Mouse (Mus musculus) retina, adult 2 months (tissue): Measurements from ENCODE around the gene Rere.

ENCODE experiments used
- DNase-seq: peaks from one replicate; pipeline ENCODE4 v3.0.0-alpha.2; 2012; ENCODE audit warnings: low read depth, low spot score

Gene Rere

DNA sequence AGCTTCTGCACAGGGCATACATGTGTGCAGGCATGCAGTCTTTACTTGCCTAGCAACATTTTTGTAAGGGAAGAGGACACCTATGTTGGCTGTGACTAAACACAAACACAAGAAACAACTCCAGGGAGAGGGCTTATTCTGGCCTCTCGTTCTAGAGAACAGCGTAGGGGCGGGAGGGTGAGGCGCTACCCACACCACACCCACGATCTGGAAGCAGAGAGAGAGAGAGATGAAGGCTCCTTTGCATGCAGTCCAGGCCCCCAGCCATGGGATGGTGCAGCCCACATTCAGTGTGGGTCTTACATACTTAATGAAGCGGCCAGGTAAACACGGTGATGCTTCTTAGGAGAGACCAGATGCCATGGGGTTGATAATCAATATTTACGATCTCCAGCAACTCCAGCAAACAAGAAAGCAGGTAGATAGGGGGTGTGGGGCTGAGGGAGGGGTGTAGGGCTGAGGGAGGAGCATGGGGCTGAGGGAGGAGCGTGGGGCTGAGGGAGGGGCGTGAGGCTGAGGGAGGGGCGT lies 371.7 kb downstream of the Rere start:
- no peak for DNase-seq

DNA sequence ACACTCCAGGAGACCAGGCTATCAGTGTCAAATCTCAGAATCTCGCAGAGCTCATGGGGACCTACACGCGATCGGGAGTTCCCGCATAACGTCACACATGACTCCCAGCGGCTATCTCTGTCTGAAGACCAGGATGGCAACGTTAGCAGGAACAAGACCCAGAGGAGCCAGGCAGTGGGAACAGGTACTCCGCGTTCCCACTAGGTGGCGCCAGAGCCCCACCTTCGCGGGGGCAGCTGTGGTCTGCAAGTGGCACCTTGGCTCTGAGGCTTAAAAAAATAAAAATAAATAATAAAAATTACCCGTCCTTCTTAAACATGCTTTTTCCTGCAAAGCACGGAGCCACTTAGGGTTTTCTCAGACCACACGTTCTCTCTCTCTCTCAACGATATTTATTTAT lies 374.5 kb downstream of the Rere start:
- peak; percentile 50 for DNase-seq

DNA sequence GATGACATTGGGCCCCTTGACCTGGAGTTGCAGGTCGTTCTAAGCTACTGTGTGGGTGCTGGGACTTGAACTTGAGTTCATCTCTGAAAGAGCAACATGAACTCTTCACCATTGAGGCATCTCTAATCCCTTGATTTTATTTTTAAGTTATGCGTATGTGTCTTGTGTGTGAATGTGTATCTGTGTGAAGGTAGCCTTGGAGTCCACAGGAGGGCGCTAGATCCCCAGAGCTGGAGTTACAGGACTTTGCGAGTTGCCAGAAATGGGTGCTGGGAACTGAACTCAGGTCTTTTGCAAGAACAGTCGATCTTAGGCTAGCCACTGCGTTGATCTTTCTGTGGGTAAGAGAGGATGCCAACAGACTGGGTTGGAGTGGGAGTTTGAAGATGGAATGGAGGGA lies 375.1 kb downstream of the Rere start:
- no peak for DNase-seq

DNA sequence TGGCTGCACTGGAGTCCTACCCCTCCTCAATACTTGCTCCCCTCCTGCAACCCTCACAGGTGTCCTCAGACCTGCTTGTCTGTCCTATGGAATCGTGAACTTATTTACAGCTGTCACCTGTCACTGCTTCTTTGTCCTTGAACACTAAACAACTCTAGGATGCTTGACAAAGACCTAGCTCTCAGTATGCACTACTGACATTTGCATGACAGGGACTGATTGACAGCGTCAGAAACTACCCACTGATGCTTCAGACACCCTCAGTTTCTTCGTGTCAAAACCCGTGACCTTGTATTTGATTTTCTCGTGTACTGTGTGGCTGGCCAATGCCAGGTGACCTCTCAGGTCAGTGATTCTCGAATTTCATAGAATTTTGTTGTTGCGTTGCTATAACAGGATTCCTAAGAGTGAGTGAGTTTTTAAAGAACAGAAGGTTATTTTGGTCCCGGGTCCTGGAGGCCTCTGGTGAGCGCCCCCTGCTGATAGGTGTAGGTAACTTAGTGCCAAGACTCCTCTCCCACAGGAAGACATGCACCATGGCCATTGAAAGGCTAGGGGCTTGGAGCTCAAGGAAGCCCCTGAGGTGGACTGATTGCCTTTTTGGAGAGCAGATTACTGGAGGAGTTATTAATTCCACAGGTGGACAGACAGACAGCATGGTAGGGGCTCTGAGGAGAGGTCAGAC lies 378.6 kb downstream of the Rere start:
- no peak for DNase-seq

DNA sequence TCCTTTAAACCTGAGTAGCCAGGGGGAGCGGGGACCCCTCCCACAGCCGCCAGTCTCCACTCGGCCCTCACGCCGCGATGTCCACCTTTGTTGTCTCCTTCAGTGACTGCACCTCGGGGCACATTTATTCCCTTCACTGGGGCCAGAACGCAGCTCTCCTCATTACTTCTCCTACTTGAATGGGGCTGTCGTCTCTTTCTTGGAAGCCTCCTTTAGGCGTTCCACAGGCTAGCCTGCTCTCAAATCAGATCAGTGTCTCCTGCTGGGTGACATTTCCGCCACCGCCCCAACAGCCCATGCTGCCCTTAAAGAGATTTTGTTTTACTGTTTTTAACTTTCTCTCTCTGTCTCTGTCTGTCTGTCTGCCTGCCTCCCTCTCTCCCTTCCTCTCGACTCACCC lies 380.4 kb downstream of the Rere start:
- DNase-seq, result no peak

DNA sequence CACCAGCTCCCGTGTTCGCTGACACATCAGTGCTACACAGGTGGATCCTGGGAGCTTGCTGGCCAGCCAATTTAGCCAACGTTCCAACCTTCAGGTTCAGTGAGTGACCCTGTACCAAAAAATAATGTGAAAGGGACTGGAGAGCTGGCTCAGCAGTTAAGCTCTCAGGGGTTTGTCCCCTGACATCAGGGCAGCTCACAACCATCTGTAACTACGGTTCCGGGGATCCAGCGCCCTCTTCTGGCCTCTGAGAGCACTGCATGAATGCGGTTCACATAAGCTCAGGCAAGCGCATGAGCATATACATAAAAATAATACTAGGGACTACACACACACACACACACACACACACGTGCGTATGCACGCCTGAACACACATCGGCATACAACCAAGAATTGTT lies 381.7 kb downstream of the Rere start:
- DNase-seq, result no peak

DNA sequence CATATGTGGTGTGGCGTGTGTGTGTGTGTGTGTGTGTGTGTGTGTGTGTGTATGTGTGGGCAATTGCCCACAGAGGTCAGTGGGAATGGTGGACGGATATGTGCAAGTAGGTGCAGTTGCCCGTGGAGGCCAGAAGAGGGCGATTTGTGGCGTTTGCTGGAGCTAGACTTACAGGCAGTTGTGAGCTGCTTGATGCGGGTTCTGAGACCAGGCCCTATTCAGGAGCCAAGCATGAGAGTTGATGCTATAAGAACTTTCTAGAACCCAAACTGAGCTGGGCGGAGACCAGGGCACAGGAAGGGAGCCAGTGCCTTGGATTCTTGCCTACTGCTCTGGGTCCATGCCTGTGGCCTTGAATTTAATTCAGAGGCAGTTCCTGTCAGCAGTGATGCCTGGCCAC lies 383.3 kb downstream of the Rere start:
- DNase-seq, result no peak

DNA sequence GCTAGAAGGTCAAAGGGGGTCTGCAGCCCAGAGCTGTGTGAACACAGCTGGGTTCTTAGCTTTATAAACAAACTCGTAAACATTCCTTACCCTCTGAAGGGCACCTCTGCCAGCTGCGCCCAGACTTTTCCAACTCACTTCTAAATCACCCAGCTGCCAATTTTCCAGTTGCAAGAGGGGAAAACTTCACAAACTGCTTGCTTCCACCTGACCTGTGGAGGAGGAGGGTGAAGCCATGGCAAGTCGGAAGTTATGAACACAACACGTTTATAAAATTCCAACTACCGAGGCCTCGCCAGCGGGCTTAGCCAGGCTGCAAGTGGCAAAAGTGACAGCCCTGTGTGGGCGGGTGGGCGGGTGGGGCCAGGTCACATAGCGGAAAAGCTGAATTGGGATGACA lies 384.4 kb downstream of the Rere start:
- no peak for DNase-seq
